Mouse (Mus musculus) forebrain, embryonic 13.5 days (tissue): ENCODE measurements around the gene 0610012G03Rik. TPM values are rescaled to one million over a fixed set of nuclear protein-coding genes. Genes with fewer than 3 reads are reported as not detected.

ENCODE experiments used
- ATAC-seq: fragments of 200-750 bp; cut with Nextera tagmentation; 2 replicates; pipeline ENCODE4 v1.8.0; 2017
- H3K27ac ChIP-seq: fragments of 300-500 bp; sonication (generic); 2 replicates; pipeline ENCODE4 v1.5.1; 2015; ENCODE audit warnings: inconsistent platforms, mild to moderate bottlenecking, moderate library complexity
- H3K27me3 ChIP-seq: fragments of 300-500 bp; sonication (generic); 2 replicates; pipeline ENCODE4 v1.6.1; 2015; ENCODE audit warnings: mild to moderate bottlenecking, inconsistent platforms
- H3K36me3 ChIP-seq: fragments of 300-500 bp; sonication (generic); 2 replicates; pipeline ENCODE4 v1.6.1; 2015; ENCODE audit warnings: mild to moderate bottlenecking, inconsistent platforms; ENCODE audit not compliant: poor library complexity, severe bottlenecking
- H3K4me1 ChIP-seq: fragments of 300-500 bp; sonication (generic); 2 replicates; pipeline ENCODE4 v1.6.1; 2015; ENCODE audit warnings: inconsistent platforms
- H3K4me2 ChIP-seq: fragments of 300-500 bp; sonication (generic); 2 replicates; pipeline ENCODE4 v1.6.1; 2015; ENCODE audit warnings: inconsistent platforms, mild to moderate bottlenecking, moderate library complexity
- H3K4me3 ChIP-seq: fragments of 300-500 bp; sonication (generic); 2 replicates; pipeline ENCODE4 v1.5.1; 2015; ENCODE audit warnings: mild to moderate bottlenecking, inconsistent platforms
- H3K9ac ChIP-seq: fragments of 300-500 bp; sonication (generic); 2 replicates; pipeline ENCODE4 v1.6.1; 2015; ENCODE audit warnings: mild to moderate bottlenecking, inconsistent platforms
- H3K9me3 ChIP-seq: fragments of 300-500 bp; sonication (generic); replicated peaks from 2 replicates; pipeline ENCODE4 v1.6.1; 2016; ENCODE audit warnings: inconsistent platforms
- WGBS: fragments of 180-500 bp; shearing (Covaris S2); methylation state at CpG from one replicate; pipeline ENCODE4 v1.1.7; 2015; 5-methylcytosine and 5-hydroxymethylcytosine counted together
- polyA plus RNA-seq: library from polyadenylated mRNA; unstranded; fragments of >200 nt; fragmentation: Nextera tagmentation; extraction: Ambion mirVana; gene quantifications from 2 replicates; pipeline ENCODE4 v1.2.1, GENCODE M21; 2015

0610012G03Rik gene
- polyA plus RNA-seq, 1 experiment from 2014 or later = 103 TPM

DNA sequence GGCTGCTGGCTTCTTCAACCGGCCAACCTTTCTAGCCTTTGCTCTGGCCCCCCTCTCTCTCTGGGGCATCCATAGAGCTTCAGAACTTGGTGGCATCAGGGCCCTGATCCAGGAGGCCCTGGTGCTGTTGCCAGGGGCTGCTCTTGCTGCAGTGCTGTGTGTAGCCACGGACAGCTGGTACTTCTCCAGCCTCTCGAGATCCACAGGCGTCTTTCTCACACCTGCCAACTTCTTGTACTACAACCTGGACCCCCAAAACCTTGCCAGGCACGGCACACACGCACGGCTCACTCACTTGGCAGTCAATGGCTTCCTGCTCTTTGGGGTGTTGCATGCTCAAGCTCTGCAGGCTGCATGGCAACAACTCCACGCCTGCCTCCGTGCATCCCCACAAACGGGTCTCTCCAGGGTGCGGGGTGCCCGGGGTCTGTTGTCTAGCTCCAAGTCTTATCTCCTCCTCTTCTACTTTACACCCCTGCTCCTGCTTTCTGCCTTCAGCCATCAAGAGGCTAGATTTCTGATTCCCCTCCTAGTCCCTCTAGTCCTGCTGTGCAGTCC, 3.5 kb downstream of the 0610012G03Rik start:
- Histone ChIP-seq H3K9me3 (no peaks in the 10 kb centered on the region), H3K4me1 (peaks cover 48% of the 10 kb centered on the region), H3K36me3 (peaks cover 14% of the 10 kb centered on the region; the same call in 1 of the 2 replicates), H3K9ac (peak overlapping the region; percentile 10; the same call in 1 of the 2 replicates), H3K27ac (no peak overlapping the region), H3K4me2 (no peak overlapping the region), H3K27me3 (no peaks in the 10 kb centered on the region), H3K4me3 (no peak overlapping the region)
- no peak for ATAC-seq
- 90% methylated on average over 12 of the region's 12 CpGs for WGBS

DNA sequence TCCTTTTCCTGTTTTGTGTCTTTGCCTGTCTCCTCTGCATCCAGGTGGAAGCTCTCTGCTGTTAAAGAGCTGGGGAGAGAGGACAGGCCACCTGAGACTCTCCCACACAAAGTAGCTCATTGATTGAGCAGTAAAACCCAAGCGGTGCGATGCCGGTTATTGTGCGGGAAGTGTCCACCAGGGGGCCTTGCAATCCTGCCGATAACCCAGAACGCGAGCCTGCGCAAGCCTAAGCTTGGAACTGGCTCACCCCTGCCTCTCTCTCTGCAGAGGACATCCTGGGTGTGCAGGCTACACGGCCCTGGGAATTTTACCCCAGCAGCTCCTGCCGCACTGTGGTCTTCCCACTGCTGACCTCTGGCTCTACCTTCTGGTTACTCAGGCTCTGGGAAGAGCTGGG, 4.3 kb downstream of the 0610012G03Rik start:
- peaks cover 14% of the 10 kb centered on the region; the same call in 1 of the 2 replicates for H3K36me3 ChIP-seq
- H3K4me2 ChIP-seq = no peak overlapping the region
- H3K27me3 ChIP-seq = no peaks in the 10 kb centered on the region
- H3K9me3 ChIP-seq = no peaks in the 10 kb centered on the region
- 0 out of 2 replicates have a peak, but pooled peaks have one; percentile 25 for ATAC-seq
- H3K4me3 ChIP-seq = no peak overlapping the region
- H3K4me1 ChIP-seq = peaks cover 40% of the 10 kb centered on the region
- 5% methylated on average over 10 of the region's 10 CpGs for whole genome bisulfite sequencing
- peak overlapping the region; percentile 10; the same call in 1 of the 2 replicates for H3K9ac ChIP-seq
- no peak overlapping the region for H3K27ac ChIP-seq

DNA sequence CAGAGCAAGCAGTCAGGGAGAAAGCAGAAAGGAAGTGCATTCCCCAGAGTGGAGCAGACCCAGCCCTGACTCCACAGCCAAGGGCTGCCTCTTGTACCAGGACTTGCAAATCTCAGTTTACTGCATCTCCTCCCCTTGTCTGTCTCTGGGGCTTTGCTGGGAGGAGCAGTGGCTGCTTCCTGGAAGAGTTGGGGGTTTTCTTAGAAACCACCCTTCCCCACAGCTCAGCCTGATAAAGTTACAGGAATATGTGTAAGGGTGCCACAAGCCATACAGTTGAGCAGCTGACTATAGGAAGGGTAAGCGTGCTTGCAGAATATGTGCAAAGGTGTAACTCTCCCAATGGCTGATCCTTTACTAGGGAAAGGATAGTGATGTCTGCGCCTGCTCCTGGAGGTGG, 7.7 kb downstream of the 0610012G03Rik start:
- H3K4me1 ChIP-seq = peaks cover 16% of the 10 kb centered on the region
- peaks cover 14% of the 10 kb centered on the region; the same call in 1 of the 2 replicates for H3K36me3 ChIP-seq
- H3K27me3 ChIP-seq = peaks cover 14% of the 10 kb centered on the region
- no peak overlapping the region for H3K9ac ChIP-seq
- no peak overlapping the region for H3K4me2 ChIP-seq
- H3K9me3 ChIP-seq = no peaks in the 10 kb centered on the region
- H3K27ac ChIP-seq = no peak overlapping the region
- H3K4me3 ChIP-seq = no peak overlapping the region
- 61% methylated on average over 2 of the region's 2 CpGs for WGBS
- no peak for ATAC-seq

DNA sequence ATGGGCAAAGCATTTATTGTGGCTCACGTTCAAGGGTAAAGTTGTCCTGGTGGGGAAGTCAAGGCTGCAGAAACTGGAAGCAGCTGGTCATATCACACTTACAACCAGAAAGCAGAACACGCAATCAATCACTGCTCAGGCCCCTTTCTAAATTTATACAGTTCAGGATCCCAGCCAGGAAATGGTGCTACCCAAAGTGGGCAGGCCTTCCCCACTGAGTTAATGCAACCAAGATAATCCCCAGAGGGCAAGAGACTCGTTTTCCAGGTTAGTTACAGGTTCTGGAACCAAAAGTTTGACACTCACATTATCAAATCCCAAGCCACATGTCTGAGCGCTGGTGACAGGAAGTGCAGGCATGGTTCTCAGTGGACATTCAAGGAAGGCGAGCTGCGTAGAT, 9.4 kb downstream of the 0610012G03Rik start:
- Histone ChIP-seq H3K27ac (no peak overlapping the region), H3K27me3 (peaks cover 31% of the 10 kb centered on the region), H3K4me1 (peaks cover 18% of the 10 kb centered on the region), H3K9ac (no peak overlapping the region), H3K9me3 (no peaks in the 10 kb centered on the region), H3K36me3 (no peaks in the 10 kb centered on the region), H3K4me3 (no peak overlapping the region), H3K4me2 (no peak overlapping the region)
- WGBS = 77% methylated on average over 6 of the region's 6 CpGs
- ATAC-seq = no peak

GRCm38 (mm10) chr16:31936568-31936967, 11.7 kb downstream of the 0610012G03Rik start:
- Histone ChIP-seq H3K27ac (no peak overlapping the region), H3K27me3 (peaks cover 34% of the 10 kb centered on the region), H3K4me2 (no peak overlapping the region), H3K4me1 (peaks cover 33% of the 10 kb centered on the region), H3K4me3 (no peak overlapping the region), H3K36me3 (no peaks in the 10 kb centered on the region), H3K9ac (no peak overlapping the region), H3K9me3 (no peaks in the 10 kb centered on the region)
- WGBS = 88% methylated on average over 4 of the region's 4 CpGs
- ATAC-seq = no peak

DNA sequence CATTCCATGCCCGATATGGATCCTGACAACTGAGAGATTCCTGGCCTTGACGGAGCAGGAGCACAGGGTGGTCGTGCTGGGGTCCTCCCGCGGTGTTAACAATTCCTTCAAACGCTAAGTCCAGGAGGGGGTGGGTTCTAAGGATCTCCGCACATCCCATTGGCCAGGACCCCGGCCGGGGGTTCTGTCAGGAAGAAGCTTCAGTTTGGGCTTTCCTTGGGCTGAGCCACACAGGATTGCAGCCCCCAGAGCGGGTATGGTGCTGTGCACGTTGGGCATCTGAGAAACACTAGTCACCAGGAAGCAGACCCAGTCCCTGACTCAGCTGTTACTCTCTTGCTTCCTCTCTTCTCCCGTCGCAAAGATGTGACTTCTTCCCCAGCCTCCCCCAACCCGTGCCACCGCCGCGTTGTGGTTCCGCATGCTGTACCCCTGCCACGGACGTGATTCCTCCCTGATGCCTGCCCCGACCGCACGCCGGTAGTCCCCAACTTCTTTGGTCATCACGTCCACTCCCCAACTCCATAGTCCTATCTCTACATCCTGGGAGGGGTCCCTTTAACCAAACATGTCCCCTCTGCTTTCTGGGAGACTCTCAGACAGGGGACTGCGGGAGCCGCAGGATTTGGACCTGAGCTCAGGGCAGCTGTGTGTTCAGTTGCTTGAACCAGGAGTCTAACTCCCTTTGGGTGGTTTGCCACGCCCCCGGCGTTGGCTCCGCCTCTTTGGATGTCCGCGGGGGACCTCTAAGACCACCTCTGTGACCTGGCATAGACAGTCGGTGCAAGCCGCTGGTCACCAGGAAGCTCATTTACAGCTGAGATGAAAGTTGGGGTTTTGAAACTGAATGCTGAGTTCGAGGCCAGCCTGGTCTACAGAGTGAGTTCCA, 13.0 kb downstream of the 0610012G03Rik start:
- Histone ChIP-seq H3K4me3 (peak overlapping the region; percentile 49), H3K27me3 (peaks cover 44% of the 10 kb centered on the region), H3K4me2 (peak overlapping the region; percentile 77), H3K27ac (no peak overlapping the region), H3K9me3 (no peaks in the 10 kb centered on the region), H3K4me1 (peaks cover 33% of the 10 kb centered on the region), H3K36me3 (no peaks in the 10 kb centered on the region), H3K9ac (peak overlapping the region; percentile 52)
- no peak for ATAC-seq
- WGBS = 4% methylated on average over 36 of the region's 36 CpGs

DNA sequence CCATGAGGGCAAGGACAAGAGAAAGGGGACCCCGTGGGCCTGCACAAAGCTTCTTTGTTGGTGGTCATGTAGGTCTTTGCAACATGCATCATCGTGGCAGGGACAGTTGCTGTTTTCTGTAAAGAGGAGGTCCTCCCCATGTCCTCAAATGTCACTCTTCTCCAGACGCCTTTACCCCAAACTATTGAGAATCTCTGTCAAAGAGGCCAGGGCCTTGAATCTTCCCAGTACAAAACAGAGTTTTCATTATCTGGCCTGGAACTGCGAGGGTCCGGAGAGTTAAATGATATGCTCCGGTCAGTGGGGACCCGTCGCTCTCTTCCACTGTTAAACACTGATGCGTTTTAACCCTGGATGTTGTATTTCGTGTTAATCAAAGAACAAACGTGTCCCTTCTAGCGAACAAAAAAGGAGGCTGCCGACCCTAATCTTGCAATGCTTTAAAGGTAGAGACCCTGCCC, 13.7 kb downstream of the 0610012G03Rik start:
- Histone ChIP-seq H3K4me1 (peaks cover 33% of the 10 kb centered on the region), H3K27me3 (peaks cover 44% of the 10 kb centered on the region), H3K4me3 (peak overlapping the region; percentile 49), H3K36me3 (no peaks in the 10 kb centered on the region), H3K4me2 (peak overlapping the region; percentile 77), H3K27ac (no peak overlapping the region; the same call in 1 of the 2 replicates), H3K9ac (peak overlapping the region; percentile 73), H3K9me3 (no peaks in the 10 kb centered on the region)
- WGBS = 16% methylated on average over 13 of the region's 13 CpGs
- no peak for ATAC-seq

- peak within 1 kb of the TSS; percentile 49 for H3K4me3 ChIP-seq
- WGBS = 4% methylated on average over 42 of the region's 42 CpGs
- H3K27ac ChIP-seq = peak within 1 kb of the TSS; percentile 92
- H3K36me3 ChIP-seq = no peaks in the 10 kb centered on the region
- H3K4me1 ChIP-seq = peaks cover 33% of the 10 kb centered on the region
- H3K9ac ChIP-seq = peak within 1 kb of the TSS; percentile 73
- peaks cover 44% of the 10 kb centered on the region for H3K27me3 ChIP-seq
- ATAC-seq = 0 out of 2 replicates have a peak, but pooled peaks have one; percentile 12
- H3K4me2 ChIP-seq = peak within 1 kb of the TSS; percentile 77
- H3K9me3 ChIP-seq = no peaks in the 10 kb centered on the region
These were observed 14.3 kb downstream of the 0610012G03Rik start, which contains the start of gene Pigz for GRCm38 (mm10) chr16:31933751-31934549. Pigz (plus strand) TSS chr16:31933851.

GRCm38 (mm10) chr16:31932840-31933697, 15.2 kb downstream of the 0610012G03Rik start:
- H3K36me3 ChIP-seq = no peaks in the 10 kb centered on the region
- WGBS = under 1% methylated on average over 50 of the region's 50 CpGs
- ATAC-seq = peak; percentile 98
- peak overlapping the region; percentile 92 for H3K27ac ChIP-seq
- peaks cover 44% of the 10 kb centered on the region for H3K27me3 ChIP-seq
- H3K4me3 ChIP-seq = peak overlapping the region; percentile 49
- peaks cover 33% of the 10 kb centered on the region for H3K4me1 ChIP-seq
- peak overlapping the region; percentile 77 for H3K4me2 ChIP-seq
- no peaks in the 10 kb centered on the region for H3K9me3 ChIP-seq
- H3K9ac ChIP-seq = peak overlapping the region; percentile 73

GRCm38 (mm10) chr16:31932255-31932654, 16.0 kb downstream of the 0610012G03Rik start:
- Histone ChIP-seq H3K4me1 (peaks cover 33% of the 10 kb centered on the region), H3K9ac (0 out of 2 replicates have a peak overlapping the region, but pooled peaks have one; percentile 31), H3K27ac (peak overlapping the region; percentile 92; the same call in 1 of the 2 replicates), H3K9me3 (no peaks in the 10 kb centered on the region), H3K4me3 (0 out of 2 replicates have a peak overlapping the region, but pooled peaks have one; percentile 49), H3K4me2 (peak overlapping the region; percentile 77; the same call in 1 of the 2 replicates), H3K27me3 (peaks cover 44% of the 10 kb centered on the region), H3K36me3 (no peaks in the 10 kb centered on the region)
- WGBS = 17% methylated on average over 5 of the region's 5 CpGs
- peak; percentile 1; the same call in 1 of the 2 replicates for ATAC-seq

DNA sequence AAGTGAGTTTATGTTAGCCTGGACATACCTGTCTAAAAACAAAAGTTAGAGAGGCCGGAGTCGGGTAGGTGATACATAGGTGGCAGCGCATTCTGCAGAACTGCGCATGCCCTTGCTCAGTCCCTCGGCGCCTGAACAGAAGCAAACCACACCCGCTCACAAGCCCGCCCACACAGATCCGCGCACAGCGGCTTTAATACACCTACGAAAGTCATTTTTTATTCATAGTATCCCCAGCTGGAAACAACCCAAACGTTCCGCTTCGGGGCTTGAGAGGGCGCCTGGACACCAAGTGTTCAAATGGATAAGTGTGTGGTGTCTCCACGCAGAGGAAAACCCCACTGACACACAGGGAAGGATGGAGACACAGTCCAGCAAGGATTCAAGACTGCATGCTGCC, 17.0 kb downstream of the 0610012G03Rik start:
- no peak overlapping the region for H3K27ac ChIP-seq
- H3K27me3 ChIP-seq = peaks cover 38% of the 10 kb centered on the region
- no peak for ATAC-seq
- no peaks in the 10 kb centered on the region for H3K9me3 ChIP-seq
- no peak overlapping the region for H3K4me3 ChIP-seq
- H3K36me3 ChIP-seq = no peaks in the 10 kb centered on the region
- 64% methylated on average over 17 of the region's 17 CpGs for WGBS
- no peak overlapping the region for H3K4me2 ChIP-seq
- H3K4me1 ChIP-seq = peaks cover 33% of the 10 kb centered on the region
- H3K9ac ChIP-seq = no peak overlapping the region
